Mouse (Mus musculus) ES-Bruce4 (cell line): ENCODE measurements around the gene Cdk17.

Source experiments
- CTCF ChIP-seq: IDR thresholded peaks from one replicate; pipeline ENCODE4 v1.8.1; 2011; ENCODE audit warnings: low read depth, low read length
- EP300 ChIP-seq: IDR thresholded peaks from 2 replicates; pipeline ENCODE4 v1.6.1; 2011; ENCODE audit warnings: low read depth, low read length; ENCODE audit not compliant: insufficient read depth
- POLR2A ChIP-seq: IDR thresholded peaks from one replicate; pipeline ENCODE4 v1.8.1; 2011; ENCODE audit warnings: low read length; ENCODE audit not compliant: insufficient read depth

DNA sequence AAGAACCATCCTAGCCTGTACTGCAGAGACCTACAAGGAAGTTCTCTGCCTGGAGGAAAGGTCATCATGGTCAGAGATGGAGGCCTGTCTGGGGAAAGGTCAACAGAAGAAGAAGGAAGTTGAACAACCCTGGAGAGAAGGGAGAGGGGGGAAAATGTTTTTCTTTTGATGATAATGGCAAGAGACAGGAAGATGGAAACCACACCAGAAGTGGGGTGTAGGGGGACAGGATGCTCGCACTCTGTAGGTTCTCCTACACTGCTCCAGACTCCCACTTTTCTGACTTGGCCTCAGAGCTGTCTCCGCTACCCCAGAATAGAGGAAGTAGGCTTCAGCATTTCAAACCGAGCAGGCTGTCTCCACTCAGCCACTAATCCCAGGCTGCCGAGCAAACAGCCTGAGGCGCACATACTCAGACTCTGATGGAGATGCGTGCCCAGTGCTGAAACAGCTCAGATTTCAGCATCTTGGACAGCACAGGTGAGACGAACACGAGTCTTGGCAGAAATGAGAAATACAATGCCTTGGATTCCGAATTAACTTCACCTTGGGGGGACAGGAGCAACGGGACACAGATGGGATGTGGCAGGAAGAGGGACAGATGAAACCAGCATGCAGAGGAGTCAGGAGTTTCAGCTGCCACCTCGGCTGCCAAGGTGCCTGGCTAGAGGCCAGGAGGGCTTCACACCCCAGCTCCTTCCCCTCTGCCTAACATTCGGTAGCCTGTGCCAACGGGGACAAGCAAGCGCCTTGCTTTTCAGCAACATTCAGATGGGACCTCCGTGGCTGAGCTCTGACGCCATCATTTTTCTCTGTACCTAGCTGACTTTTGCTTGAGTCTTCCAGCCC lies 100.7 kb downstream of the Cdk17 start:
- TF ChIP-seq CTCF (no peak), POLR2A (no peak), EP300 (no peak)
